Mouse (Mus musculus) C2C12 (cell line): Measurements from ENCODE around the gene Ntmt1. TPM values are rescaled to one million over a fixed set of nuclear protein-coding genes. Genes with fewer than 3 reads are reported as not detected.
A peak's percentile ranks its signal among the peaks of the same experiment; 100 is the strongest.

Experiments
- H3K27me3 ChIP-seq: one replicate; pipeline ENCODE4 v1.6.1; 2011; ENCODE audit not compliant: control insufficient read depth, insufficient read depth, insufficient read length
- H3K36me3 ChIP-seq: one replicate; pipeline ENCODE4 v1.6.1; 2011; ENCODE audit not compliant: control insufficient read depth, insufficient read depth
- H3K4me3 ChIP-seq: one replicate; pipeline ENCODE4 v1.5.1; 2011; ENCODE audit warnings: mild to moderate bottlenecking, control low read depth; ENCODE audit not compliant: poor library complexity, insufficient read depth, severe bottlenecking
- H3K79me2 ChIP-seq: one replicate; pipeline ENCODE4 v1.6.1; 2011; ENCODE audit not compliant: control insufficient read depth, insufficient read depth
- H3K79me3 ChIP-seq: one replicate; pipeline ENCODE4 v1.6.1; 2011; ENCODE audit warnings: low read depth, control low read depth
- H3ac ChIP-seq: one replicate; pipeline ENCODE3; 2011; ENCODE audit warnings: low read depth; ENCODE audit not compliant: control insufficient read depth, insufficient read length
- CEBPB ChIP-seq: IDR thresholded peaks from one replicate; pipeline ENCODE4 v1.6.1; 2011; ENCODE audit warnings: low read depth, mild to moderate bottlenecking, control low read depth, moderate library complexity
- CTCF ChIP-seq: IDR thresholded peaks from one replicate; pipeline ENCODE4 v1.5.1; 2011; ENCODE audit not compliant: control insufficient read depth, insufficient read depth, insufficient read length
- FOSL1 ChIP-seq: IDR thresholded peaks from one replicate; pipeline ENCODE4 v1.8.0; 2011; ENCODE audit warnings: mild to moderate bottlenecking, low read length; ENCODE audit not compliant: poor library complexity, insufficient read depth, severe bottlenecking
- MAX ChIP-seq: IDR thresholded peaks from one replicate; pipeline ENCODE4 v1.6.1; 2011; ENCODE audit warnings: mild to moderate bottlenecking, control low read depth
- MYOD1 ChIP-seq: IDR thresholded peaks from one replicate; pipeline ENCODE4 v1.6.1; 2011; ENCODE audit warnings: low read depth; ENCODE audit not compliant: control insufficient read depth, insufficient read length
- MYOG ChIP-seq: IDR thresholded peaks from one replicate; pipeline ENCODE4 v1.6.1; 2011; ENCODE audit not compliant: control insufficient read depth, insufficient read length; ENCODE audit errors: extremely low read depth
- USF1 ChIP-seq: IDR thresholded peaks from one replicate; pipeline ENCODE4 v1.6.1; 2011; ENCODE audit warnings: low read depth, mild to moderate bottlenecking, control low read depth, moderate library complexity
- long read RNA-seq, 2 experiments: library from polyadenylated mRNA; unstranded; transcript quantifications; one replicate each; pipeline ENCODE4 v2.0.0; 2019 to 2020
- polyA plus RNA-seq: library from polyadenylated mRNA; unstranded; fragments of >200 nt; fragmentation: generic; extraction: Trizol; gene quantifications from one replicate; pipeline ENCODE4 v1.2.1, GENCODE M21; 2012; ENCODE audit warnings: missing spikeins

The Ntmt1 gene
- 64.7 TPM for polyA plus RNA-seq
- long read RNA-seq, experiment 1, transcript Ntmt1-201 (4 exons, 1,387 nt): major isoform, 50 of 73 reads
- long read RNA-seq, experiment 1, partial matches to known transcripts: 9 of 73 reads
- long read RNA-seq, experiment 1, other reads (novel, unspliced or antisense): 13 of 73 reads
- long read RNA-seq, experiment 2, transcript Ntmt1-207 (4 exons, 1,192 nt): minor isoform, 7 of 112 reads
- long read RNA-seq, experiment 2, transcript Ntmt1-201 (4 exons, 1,387 nt): major isoform, 80 of 112 reads
- long read RNA-seq, experiment 2, partial matches to known transcripts: 4 of 112 reads
- long read RNA-seq, experiment 2, other reads (novel, unspliced or antisense): 17 of 112 reads

DNA sequence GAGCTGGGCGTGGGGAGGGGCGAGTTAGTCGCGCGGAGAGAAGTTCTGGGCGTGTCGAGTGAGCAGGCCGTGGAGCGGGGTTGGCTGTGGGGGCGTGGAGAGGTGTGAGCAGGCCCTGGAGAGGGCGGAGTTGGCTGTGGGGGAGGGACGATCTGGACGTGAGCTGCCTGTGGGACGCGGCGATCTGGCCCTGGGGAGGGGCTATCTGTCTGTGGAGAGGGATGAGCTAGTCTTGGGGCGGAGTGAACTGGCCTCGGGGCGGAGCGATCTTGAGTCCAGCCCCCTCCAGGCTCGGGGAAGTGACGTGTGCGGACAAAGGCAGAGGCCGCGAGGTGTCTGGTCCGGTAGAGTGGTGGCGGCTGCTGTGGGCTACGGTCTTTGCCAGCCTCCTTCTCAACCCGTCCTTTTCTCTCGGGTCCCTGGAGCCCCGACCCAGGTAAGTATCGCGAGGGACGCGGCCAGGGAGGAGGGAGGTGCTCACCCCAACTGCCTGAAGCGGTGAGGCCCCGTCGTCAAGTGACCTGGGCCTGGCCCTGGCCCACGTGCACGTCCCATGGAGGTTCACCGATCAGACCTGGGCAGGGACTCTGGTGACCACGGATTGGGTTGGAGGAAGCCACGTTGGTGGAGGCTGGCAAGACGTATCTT is at the start of gene Ntmt1:
Gene Ntmt1, plus strand, starts transcription at position 179 of the 648 bp plus-strand sequence.
- Histone ChIP-seq H3K79me2 (peaks cover 51% of the 10 kb centered on the region), H3K27me3 (no peaks in the 10 kb centered on the region), H3K4me3 (peak within 1 kb of the TSS; percentile 89), H3K79me3 (peaks cover 47% of the 10 kb centered on the region), H3ac (peak within 1 kb of the TSS; percentile 86), H3K36me3 (peaks cover 23% of the 10 kb centered on the region)
- TF ChIP-seq CEBPB (no peak), MYOD1 (no peak), CTCF (no peak), MAX (peak; percentile 92)

DNA sequence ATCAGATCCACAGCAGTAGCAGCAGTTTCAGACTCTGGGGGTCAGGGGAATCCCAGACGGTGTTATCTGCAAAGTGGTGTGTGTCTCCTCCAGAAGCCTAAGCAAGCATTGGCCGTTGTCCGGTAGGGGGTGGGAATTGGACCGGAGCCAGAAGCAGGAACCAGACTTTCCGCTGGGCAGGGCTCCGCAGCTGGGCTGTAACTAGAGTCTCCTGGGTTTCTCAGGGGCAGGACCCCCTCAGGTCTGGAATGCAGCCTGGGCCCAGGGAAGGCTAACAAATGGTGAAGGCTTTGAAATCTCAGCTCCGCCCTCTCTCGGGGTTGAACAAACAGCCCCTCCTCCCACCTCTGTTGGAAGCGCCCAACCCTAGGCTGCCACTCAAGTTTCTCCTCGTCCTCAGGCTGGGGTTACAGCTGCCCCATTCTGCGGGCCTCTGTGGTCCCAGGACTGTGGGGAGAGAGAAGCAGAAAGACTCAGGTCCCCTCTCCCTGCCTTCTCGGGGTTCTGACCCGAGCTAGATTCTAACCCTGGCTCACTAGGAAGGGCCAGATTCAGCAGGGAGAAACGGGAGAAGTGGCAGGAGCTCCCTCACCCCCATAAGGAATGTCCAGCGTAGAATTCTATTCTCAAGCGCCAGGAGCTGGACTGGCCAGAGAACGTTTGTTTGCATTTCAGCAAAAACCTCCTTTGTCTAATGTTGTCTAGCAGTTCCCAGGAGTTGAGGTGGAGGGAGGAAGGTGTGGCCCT is 49.1 kb upstream of the Ntmt1 start:
- no peak overlapping the region for H3ac ChIP-seq
- H3K79me2 ChIP-seq: no peaks in the 10 kb centered on the region
- no peaks in the 10 kb centered on the region for H3K36me3 ChIP-seq
- H3K27me3 ChIP-seq: no peaks in the 10 kb centered on the region
- H3K4me3 ChIP-seq: no peak overlapping the region
- TF ChIP-seq MYOG: no peak
- TF ChIP-seq CTCF: no peak
- no peak for TF ChIP-seq CEBPB
- no peak for TF ChIP-seq MYOD1
- TF ChIP-seq FOSL1: no peak
- no peaks in the 10 kb centered on the region for H3K79me3 ChIP-seq

DNA sequence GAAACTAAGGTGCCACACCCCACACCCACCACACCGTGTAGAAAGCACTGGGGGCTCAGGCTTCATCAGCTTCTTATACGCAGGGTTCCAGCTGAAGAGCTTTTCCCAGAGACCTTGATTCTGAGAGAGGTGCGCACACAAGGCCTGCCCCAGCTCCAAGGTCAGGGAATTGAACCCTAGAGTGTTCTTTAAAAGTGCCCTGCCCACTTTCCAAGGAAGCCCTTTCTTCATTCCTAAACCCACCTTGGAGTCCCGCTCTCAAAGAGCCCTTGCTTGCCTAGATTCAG is 48.6 kb upstream of the Ntmt1 start:
- H3ac ChIP-seq: no peak overlapping the region
- H3K27me3 ChIP-seq: no peaks in the 10 kb centered on the region
- no peak overlapping the region for H3K4me3 ChIP-seq
- H3K36me3 ChIP-seq: no peaks in the 10 kb centered on the region
- H3K79me2 ChIP-seq: no peaks in the 10 kb centered on the region
- H3K79me3 ChIP-seq: no peaks in the 10 kb centered on the region
- no peak for TF ChIP-seq CEBPB
- no peak for TF ChIP-seq MAX
- TF ChIP-seq MYOD1: no peak

DNA sequence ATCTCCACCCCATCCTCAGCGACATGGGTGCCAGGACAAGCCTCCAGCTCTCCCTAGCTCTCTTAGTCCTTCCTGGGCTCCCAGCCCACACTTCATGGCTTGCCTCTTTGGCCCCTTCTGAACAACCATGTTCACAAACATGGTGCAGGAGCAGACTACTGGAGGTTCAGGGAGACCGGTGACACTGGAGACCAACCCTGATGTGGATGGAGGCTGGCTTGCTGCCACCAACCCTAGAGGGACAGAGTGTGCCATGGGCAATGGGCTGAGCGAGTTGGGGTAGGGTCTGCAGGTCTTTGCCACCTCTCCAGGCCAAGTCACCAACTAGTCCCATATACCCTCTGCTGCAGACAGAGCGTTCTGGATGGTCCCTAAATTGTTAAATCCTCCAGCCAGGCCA is 48.2 kb upstream of the Ntmt1 start:
- Histone ChIP-seq H3K36me3 (no peaks in the 10 kb centered on the region), H3K27me3 (no peaks in the 10 kb centered on the region), H3K4me3 (no peak overlapping the region), H3K79me2 (no peaks in the 10 kb centered on the region), H3K79me3 (no peaks in the 10 kb centered on the region), H3ac (no peak overlapping the region)
- TF ChIP-seq MAX: no peak
- no peak for TF ChIP-seq MYOG
- TF ChIP-seq CTCF: no peak
- TF ChIP-seq MYOD1: no peak
- TF ChIP-seq USF1: no peak
- TF ChIP-seq CEBPB: no peak
- TF ChIP-seq FOSL1: no peak

DNA sequence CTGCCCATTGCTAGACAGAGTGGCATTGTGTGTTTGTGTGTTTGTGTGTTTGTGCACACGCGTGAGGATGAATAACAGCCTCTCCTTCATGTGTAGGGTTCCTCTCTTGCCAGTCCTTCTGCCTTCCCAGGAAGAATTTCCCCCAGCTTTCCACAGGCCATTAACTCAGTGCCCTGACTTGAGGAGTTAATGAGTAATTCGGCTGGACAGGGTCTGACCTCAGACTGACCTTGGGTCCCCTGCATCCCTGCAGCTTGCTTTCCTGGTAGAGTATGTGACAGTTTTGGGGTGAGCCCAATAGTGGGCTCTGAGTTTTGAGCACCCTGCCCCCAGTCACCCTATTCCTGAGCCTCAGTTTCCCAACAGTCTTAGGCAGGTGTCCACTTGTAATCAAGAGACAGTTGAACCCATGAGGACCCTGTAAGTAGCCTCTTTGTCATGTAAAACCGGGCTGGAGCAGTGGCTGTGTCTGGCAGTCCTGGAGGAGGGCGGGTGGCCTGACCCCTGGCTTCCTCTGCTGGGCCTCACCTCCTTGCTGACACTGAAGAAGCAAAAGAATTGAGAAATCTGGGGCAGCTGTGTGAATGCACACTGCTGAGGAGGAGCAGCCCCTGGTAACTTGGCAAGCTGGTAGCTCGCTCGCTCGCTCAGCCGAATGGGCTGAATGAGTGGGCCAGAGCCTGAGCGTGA is 47.6 kb upstream of the Ntmt1 start:
- H3K79me2 ChIP-seq: no peaks in the 10 kb centered on the region
- H3K4me3 ChIP-seq: no peak overlapping the region
- TF ChIP-seq USF1 (no peak), CEBPB (no peak), MYOD1 (no peak), CTCF (no peak), FOSL1 (no peak), MYOG (no peak), MAX (no peak)
- H3K79me3 ChIP-seq: no peaks in the 10 kb centered on the region
- no peaks in the 10 kb centered on the region for H3K27me3 ChIP-seq
- no peaks in the 10 kb centered on the region for H3K36me3 ChIP-seq
- H3ac ChIP-seq: no peak overlapping the region
